Mouse (Mus musculus) heart, embryonic 16.5 days (tissue): ENCODE results near the gene Dnaja4. TPM values are rescaled to one million over a fixed set of nuclear protein-coding genes. Genes with fewer than 3 reads are reported as not detected.

Experiments used
- ATAC-seq: fragments of 200-750 bp; cut with Nextera tagmentation; replicated peaks from 2 replicates; pipeline ENCODE4 v1.8.0; 2017; ENCODE audit warnings: moderate number of reproducible peaks; ENCODE audit not compliant: insufficient read depth, low FRiP score; ENCODE audit errors: extremely low read depth
- H3K27ac ChIP-seq: fragments of 300-500 bp; sonication (generic); 2 replicates; pipeline ENCODE4 v1.5.1; 2014; ENCODE audit warnings: mild to moderate bottlenecking, low read length, control low read depth, moderate library complexity
- H3K27me3 ChIP-seq: fragments of 300-500 bp; sonication (generic); 2 replicates; pipeline ENCODE4 v1.6.1; 2014; ENCODE audit warnings: low read length, mixed read lengths; ENCODE audit not compliant: control insufficient read depth, insufficient read depth
- H3K36me3 ChIP-seq: fragments of 300-500 bp; sonication (generic); 2 replicates; pipeline ENCODE4 v1.6.1; 2014; ENCODE audit not compliant: control insufficient read depth, insufficient read depth
- H3K4me1 ChIP-seq: fragments of 300-500 bp; sonication (generic); 2 replicates; pipeline ENCODE4 v1.6.1; 2014; ENCODE audit warnings: low read length, mixed read lengths; ENCODE audit not compliant: control insufficient read depth, insufficient read depth
- H3K4me2 ChIP-seq: fragments of 300-500 bp; sonication (generic); 2 replicates; pipeline ENCODE4 v1.6.1; 2014; ENCODE audit warnings: low read depth, mild to moderate bottlenecking, control low read depth, low read length
- H3K4me3 ChIP-seq: fragments of 300-500 bp; sonication (generic); 2 replicates; pipeline ENCODE4 v1.5.1; 2014; ENCODE audit warnings: mild to moderate bottlenecking, control low read depth, low read length
- H3K9ac ChIP-seq: fragments of 300-500 bp; sonication (generic); 2 replicates; pipeline ENCODE4 v1.6.1; 2014; ENCODE audit warnings: low read length, control low read depth
- H3K9me3 ChIP-seq: fragments of 300-500 bp; sonication (generic); replicated peaks from 2 replicates; pipeline ENCODE4 v1.6.1; 2016; ENCODE audit warnings: low read length; ENCODE audit not compliant: control insufficient read depth
- WGBS: fragments of 180-500 bp; shearing (Covaris S2); extraction: QIAGEN DNeasy Blood & Tissue Kit; methylation state at CpG from one replicate; pipeline ENCODE4 v1.1.7; 2014; 5-methylcytosine and 5-hydroxymethylcytosine counted together
- polyA plus RNA-seq: library from polyadenylated mRNA; unstranded; fragments of >200 nt; fragmentation: Nextera tagmentation; extraction: Ambion mirVana; gene quantifications from 2 replicates; pipeline ENCODE4 v1.2.1, GENCODE M21; 2015

Gene Dnaja4
- polyA plus RNA-seq, 1 experiment from 2014 or later = 30.1 TPM

DNA sequence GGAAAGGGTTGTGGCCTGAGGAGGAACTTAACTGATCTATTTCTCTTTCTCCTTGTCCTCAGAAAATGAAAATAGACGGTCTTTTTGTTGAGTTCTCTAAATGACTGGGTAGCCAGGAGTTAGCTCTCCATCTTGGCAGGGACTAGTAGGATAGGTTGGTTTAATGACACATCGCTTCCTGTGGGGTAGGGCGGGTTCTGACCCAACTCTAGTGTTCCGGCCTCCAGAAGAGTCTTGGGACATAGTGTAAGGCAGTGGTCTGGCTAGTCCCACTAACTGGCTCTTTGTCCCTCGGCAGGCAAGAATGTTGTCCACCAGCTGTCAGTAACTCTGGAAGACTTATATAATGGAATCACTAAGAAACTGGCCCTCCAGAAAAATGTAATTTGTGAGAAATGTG lies 9.4 kb downstream of the Dnaja4 start:
- H3K36me3 ChIP-seq = peaks cover 21% of the 10 kb centered on the region
- no peak for ATAC-seq
- peaks cover 22% of the 10 kb centered on the region for H3K4me1 ChIP-seq
- no peaks in the 10 kb centered on the region for H3K9me3 ChIP-seq
- H3K27ac ChIP-seq = no peak overlapping the region
- no peak overlapping the region for H3K4me3 ChIP-seq
- H3K4me2 ChIP-seq = no peak overlapping the region
- 83% methylated on average over 5 of the region's 5 CpGs for WGBS
- H3K9ac ChIP-seq = no peak overlapping the region
- no peaks in the 10 kb centered on the region for H3K27me3 ChIP-seq

DNA sequence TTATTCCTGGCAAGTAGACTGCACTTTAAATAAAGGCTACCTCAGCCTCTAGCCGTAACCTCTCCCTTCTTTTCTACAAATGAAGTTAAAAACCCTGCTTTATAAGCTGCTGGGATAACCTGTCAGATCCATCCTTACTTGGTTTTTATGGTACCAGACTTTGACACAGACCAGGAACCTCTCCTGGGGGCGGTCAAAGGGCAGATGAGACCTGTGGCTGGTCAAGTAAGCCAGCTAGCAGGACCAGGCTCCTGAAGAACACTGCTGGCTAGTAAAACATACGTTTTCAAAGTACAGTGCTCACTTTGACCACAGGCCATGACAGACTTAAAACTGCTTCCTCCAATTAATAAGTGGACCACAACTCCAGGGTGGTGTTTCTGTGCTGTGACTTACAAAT lies 17.1 kb downstream of the Dnaja4 start:
- H3K27ac ChIP-seq = no peak overlapping the region
- H3K4me3 ChIP-seq = no peak overlapping the region
- no peak overlapping the region for H3K9ac ChIP-seq
- H3K4me2 ChIP-seq = no peak overlapping the region
- H3K4me1 ChIP-seq = no peaks in the 10 kb centered on the region
- no peak for ATAC-seq
- H3K36me3 ChIP-seq = peaks cover 54% of the 10 kb centered on the region
- no peaks in the 10 kb centered on the region for H3K27me3 ChIP-seq
- H3K9me3 ChIP-seq = no peaks in the 10 kb centered on the region
- 92% methylated on average over 3 of the region's 3 CpGs for WGBS

DNA sequence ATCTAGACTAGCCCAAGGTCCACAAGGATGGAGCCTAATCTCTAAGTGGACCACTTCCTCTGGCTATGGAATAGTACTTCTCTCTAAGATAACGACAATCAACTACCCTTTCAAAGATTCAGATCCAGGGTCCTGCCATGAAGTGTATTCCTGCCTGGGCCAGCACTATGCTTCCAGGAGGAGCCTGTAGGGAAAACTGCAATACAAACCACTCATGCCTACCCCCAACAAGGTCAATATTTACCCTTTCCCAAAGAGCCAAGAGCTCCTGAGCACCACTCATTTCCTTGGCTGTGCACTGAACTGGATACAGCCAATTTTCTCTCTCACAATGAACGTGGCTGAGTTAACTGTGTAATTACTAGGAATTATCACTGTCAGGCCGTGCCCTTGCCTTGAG lies 18.9 kb downstream of the Dnaja4 start:
- no peaks in the 10 kb centered on the region for H3K27me3 ChIP-seq
- H3K4me3 ChIP-seq = no peak overlapping the region
- no peaks in the 10 kb centered on the region for H3K4me1 ChIP-seq
- no peaks in the 10 kb centered on the region for H3K9me3 ChIP-seq
- WGBS = 78% methylated on average over 3 of the region's 3 CpGs
- H3K36me3 ChIP-seq = peaks cover 56% of the 10 kb centered on the region
- no peak overlapping the region for H3K4me2 ChIP-seq
- ATAC-seq = no peak
- H3K9ac ChIP-seq = no peak overlapping the region
- H3K27ac ChIP-seq = no peak overlapping the region

DNA sequence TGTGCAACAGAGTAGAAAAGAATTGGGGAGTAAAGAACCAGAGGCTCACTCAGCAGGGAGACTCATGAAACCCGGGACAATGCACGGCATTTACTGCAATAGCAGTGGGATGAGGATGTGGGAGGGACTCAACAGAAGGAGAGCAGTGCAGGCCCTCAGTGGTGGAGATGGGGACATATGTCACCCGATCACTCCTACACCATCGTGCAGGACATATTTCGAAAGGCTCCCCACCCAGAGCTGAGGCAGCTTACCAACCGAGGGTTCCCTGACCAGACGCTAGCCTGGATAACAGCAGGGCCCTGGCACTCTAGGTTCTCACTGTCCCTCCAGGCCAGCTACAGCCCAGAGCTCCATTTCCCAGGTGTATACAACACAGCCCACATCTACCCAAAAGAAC lies 23.5 kb downstream of the Dnaja4 start:
- 90% methylated on average over 7 of the region's 7 CpGs for WGBS

DNA sequence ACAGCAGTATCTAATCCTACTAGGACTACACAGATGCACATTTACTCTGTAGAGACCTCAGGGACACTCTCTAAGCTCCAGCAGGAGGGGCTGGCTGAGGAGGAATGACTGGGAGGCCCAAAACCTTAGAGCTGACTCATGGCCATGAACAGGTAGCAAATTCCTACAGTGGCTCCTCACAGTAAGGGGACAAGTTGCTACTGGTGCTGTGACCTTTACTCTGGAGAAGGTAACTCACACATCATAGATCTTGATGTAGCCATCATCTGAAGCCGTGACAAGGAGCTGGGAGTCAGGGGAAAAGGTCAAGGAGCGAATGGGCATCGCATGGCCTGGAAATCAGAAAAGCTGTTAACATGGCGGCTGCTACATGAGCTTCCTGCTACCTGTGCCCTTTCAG lies 23.9 kb downstream of the Dnaja4 start:
- no peak overlapping the region for H3K9ac ChIP-seq
- 90% methylated on average over 4 of the region's 4 CpGs for WGBS
- H3K27ac ChIP-seq = no peak overlapping the region
- ATAC-seq = no peak
- H3K36me3 ChIP-seq = peaks cover 68% of the 10 kb centered on the region
- H3K4me1 ChIP-seq = no peaks in the 10 kb centered on the region
- no peak overlapping the region for H3K4me3 ChIP-seq
- no peak overlapping the region for H3K4me2 ChIP-seq
- H3K27me3 ChIP-seq = no peaks in the 10 kb centered on the region
- H3K9me3 ChIP-seq = no peaks in the 10 kb centered on the region

More for the DNA sequence above, 23.5 kb downstream of the Dnaja4 start:
- Histone ChIP-seq H3K27ac (no peak overlapping the region), H3K9ac (no peak overlapping the region), H3K4me1 (no peaks in the 10 kb centered on the region), H3K36me3 (peaks cover 66% of the 10 kb centered on the region), H3K9me3 (no peaks in the 10 kb centered on the region), H3K27me3 (no peaks in the 10 kb centered on the region), H3K4me2 (no peak overlapping the region), H3K4me3 (no peak overlapping the region)
- ATAC-seq = no peak

DNA sequence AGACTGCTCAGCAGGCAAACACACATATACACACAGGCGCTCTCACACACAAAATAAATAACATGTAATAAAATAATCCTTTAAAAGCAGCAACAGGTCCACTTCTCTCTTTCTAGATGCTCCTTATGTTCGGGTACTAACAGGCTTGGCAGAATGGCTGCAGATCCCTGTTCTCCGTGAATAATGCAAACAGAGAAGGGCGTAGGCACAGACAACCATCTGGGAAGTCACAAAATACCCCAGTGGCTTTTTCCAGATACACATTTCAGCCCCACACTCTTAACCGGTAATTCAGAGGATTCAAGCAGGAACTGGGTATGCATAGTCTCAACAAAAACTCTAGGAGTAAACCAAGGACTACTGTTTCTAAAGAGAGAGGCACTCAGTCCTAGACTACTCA lies 27.6 kb downstream of the Dnaja4 start:
- H3K27ac ChIP-seq = no peak overlapping the region
- peaks cover 60% of the 10 kb centered on the region for H3K36me3 ChIP-seq
- ATAC-seq = no peak
- WGBS = 80% methylated on average over 5 of the region's 5 CpGs
- no peaks in the 10 kb centered on the region for H3K9me3 ChIP-seq
- H3K4me3 ChIP-seq = no peak overlapping the region
- H3K9ac ChIP-seq = no peak overlapping the region
- H3K4me2 ChIP-seq = no peak overlapping the region
- H3K4me1 ChIP-seq = no peaks in the 10 kb centered on the region
- H3K27me3 ChIP-seq = no peaks in the 10 kb centered on the region

DNA sequence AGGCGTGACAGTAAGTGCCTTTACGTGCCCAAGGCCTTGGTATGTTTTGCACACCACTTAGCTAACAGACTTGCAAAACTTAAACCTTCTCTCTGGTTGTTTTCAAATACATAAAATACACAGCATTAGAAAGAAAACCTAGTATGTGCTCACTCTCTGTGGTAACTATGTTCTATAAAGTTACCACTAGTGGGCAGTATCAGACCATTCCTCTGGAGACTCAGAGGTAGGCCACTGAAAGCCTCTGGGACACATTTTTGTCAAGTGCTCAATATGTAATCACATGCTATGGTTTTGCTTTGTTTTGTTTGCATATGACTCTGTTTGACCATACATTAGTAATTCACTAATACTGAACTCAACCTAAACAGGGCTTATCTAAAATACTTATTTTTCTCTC lies 33.4 kb downstream of the Dnaja4 start:
- 95% methylated on average over 2 of the region's 2 CpGs for WGBS
- Histone ChIP-seq H3K9me3 (no peaks in the 10 kb centered on the region), H3K4me2 (no peak overlapping the region), H3K4me1 (peaks cover 19% of the 10 kb centered on the region), H3K27me3 (no peaks in the 10 kb centered on the region), H3K36me3 (peaks cover 20% of the 10 kb centered on the region), H3K9ac (no peak overlapping the region), H3K4me3 (no peak overlapping the region), H3K27ac (no peak overlapping the region)
- ATAC-seq = no peak

DNA sequence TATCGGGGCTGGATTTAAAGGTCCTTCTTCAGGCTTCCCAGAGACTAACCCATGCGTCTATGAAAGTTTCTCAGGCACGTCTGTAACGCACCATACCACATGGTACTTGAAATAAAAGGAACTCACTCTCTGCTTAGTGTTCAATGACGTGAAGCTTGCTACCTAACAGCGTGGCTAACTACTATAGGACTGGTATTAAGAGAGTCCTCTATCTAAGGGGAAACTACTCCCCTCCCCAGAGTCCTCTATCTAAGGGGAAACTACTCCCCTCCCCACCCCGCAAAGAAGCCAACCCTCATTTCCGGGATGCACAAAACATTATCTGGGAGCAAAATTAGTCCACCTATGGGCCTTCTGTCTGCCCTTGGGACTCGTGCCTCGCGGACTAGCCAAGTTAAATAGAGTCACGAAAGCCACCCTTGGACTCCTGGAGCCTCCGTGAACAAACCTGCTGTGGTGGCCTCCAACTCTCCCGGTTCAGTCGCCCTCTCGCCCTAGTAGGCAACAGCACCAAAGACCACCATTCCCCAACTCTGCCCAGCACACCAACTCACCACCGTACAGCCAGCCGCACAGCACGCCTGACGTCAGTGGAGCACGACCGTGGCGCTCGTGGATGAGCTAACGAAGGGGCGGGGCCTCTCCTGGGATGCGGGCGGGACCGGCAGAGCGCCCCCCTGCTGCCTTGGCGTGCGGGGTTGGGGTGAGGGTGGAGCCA lies 35.4 kb downstream of the Dnaja4 start, which contains the start of gene Wdr61:
Gene Wdr61, minus strand, starts transcription at position 599 of the 718 bp plus-strand sequence.
- WGBS = 2% methylated on average over 26 of the region's 32 CpGs
- peak within 1 kb of the TSS; percentile 91 for H3K9ac ChIP-seq
- H3K27me3 ChIP-seq = no peaks in the 10 kb centered on the region
- H3K4me3 ChIP-seq = peak within 1 kb of the TSS; percentile 90
- peaks cover 19% of the 10 kb centered on the region for H3K4me1 ChIP-seq
- peak within 1 kb of the TSS; percentile 69 for H3K27ac ChIP-seq
- peak; percentile 99 for ATAC-seq
- H3K36me3 ChIP-seq = peaks cover 6% of the 10 kb centered on the region; the same call in 1 of the 2 replicates
- H3K9me3 ChIP-seq = no peaks in the 10 kb centered on the region
- peak within 1 kb of the TSS; percentile 86 for H3K4me2 ChIP-seq

DNA sequence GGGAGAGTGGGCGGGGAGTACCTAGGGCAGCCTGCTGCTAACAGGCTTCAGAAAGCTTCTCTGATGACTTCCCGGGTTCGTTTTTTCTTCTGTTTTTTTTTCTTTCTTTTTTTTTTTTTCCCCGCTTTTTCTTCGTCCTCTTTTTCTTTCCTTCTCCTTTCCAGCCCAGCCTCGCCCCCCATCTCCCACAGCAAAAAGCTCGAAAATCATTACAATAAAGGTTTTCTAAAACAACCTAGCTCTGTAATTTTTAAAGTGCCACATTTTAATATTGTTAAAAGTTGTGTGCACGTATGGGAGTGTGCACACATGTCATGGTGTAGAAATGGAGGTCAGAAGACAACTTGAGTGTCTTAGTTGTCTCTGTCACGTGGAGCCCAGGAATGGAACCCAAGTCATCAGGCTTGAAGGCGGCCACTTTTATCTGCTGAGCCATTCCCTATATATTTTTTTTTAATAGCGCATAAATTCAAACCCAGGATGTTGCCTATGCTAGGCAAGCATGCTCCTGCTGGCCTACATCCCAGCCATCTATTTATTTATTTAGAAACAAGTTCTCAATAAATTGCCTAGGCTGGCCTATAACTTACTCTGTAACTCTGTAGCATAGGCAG lies 36.1 kb downstream of the Dnaja4 start:
- Histone ChIP-seq H3K27ac (no peak overlapping the region), H3K4me1 (peaks cover 19% of the 10 kb centered on the region), H3K4me2 (peak overlapping the region; percentile 86), H3K4me3 (peak overlapping the region; percentile 90), H3K36me3 (no peaks in the 10 kb centered on the region), H3K9me3 (no peaks in the 10 kb centered on the region), H3K9ac (peak overlapping the region; percentile 12; the same call in 1 of the 2 replicates), H3K27me3 (no peaks in the 10 kb centered on the region)
- WGBS = 19% methylated on average over 11 of the region's 11 CpGs
- no peak for ATAC-seq
